Mouse (Mus musculus): Measurements from ENCODE around the gene Gna13. TPM values are rescaled to one million over a fixed set of nuclear protein-coding genes. Genes with fewer than 3 reads are reported as not detected.

Gna13 gene
- polyA plus RNA-seq, 1 experiment: 65.1 TPM

- Histone ChIP-seq H3K27ac (ENCODE audit: insufficient read depth, low read length) (no peak overlapping the region), H3K36me3 (ENCODE audit: control insufficient read depth, insufficient read depth, low read length, poor library complexity, severe bottlenecking) (peaks cover 24% of the 10 kb centered on the region), H3K27me3 (ENCODE audit: control insufficient read depth, insufficient read depth, low read length, poor library complexity, severe bottlenecking) (no peaks in the 10 kb centered on the region), H3K9me3 (replicated peaks; ENCODE audit: control insufficient read depth, insufficient read depth, low read length, poor library complexity, severe bottlenecking) (no peaks in the 10 kb centered on the region), H3K4me3 (ENCODE audit: low read depth, low read length) (no peak overlapping the region), H3K9ac (ENCODE audit: low read depth, poor library complexity, severe bottlenecking) (no peak overlapping the region), H3K4me1 (ENCODE audit: control insufficient read depth, insufficient read depth, low read length) (peaks cover 2% of the 10 kb centered on the region)
- TF ChIP-seq CTCF (IDR thresholded peaks at IDR 0.05; ENCODE audit: low read depth, low read length) (no peak), POLR2A (IDR thresholded peaks at IDR 0.05; ENCODE audit: insufficient read depth, low read length) (no peak)
Measured at GRCm38 (mm10) chr11:109395291-109395690, 32.7 kb downstream of the Gna13 start.

DNA sequence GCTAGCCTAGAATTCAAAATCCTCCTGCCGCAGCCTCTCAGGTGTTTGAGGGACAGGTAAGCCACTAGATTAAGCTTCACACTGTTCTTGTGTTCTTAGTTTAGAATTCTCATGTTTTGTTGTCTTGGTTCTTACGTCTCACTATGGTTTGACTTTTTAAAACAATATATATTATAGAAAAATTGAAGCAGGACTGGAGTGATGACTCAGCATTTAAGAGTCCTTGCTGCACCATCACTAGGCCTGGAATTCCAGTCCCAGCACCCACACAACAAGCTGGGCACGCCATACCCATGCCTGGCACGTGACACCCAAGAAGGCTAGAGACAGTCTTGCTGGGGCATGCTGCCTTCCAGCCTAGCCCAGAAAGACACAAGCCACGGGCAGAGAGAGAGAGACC is 43.8 kb downstream of the Gna13 start:
- TF ChIP-seq POLR2A (IDR thresholded peaks at IDR 0.05; ENCODE audit: insufficient read depth, low read length) (no peak), CTCF (IDR thresholded peaks at IDR 0.05; ENCODE audit: low read depth, low read length) (no peak), EP300 (IDR thresholded peaks at IDR 0.05; ENCODE audit: insufficient read depth, low read depth, low read length) (no peak)
- H3K36me3 ChIP-seq (ENCODE audit: control insufficient read depth, insufficient read depth, low read length, poor library complexity, severe bottlenecking): no peaks in the 10 kb centered on the region
- no peaks in the 10 kb centered on the region for H3K4me1 ChIP-seq (ENCODE audit: control insufficient read depth, insufficient read depth, low read length)
- no peak overlapping the region for H3K4me3 ChIP-seq (ENCODE audit: low read depth, low read length)
- H3K9me3 ChIP-seq (replicated peaks; ENCODE audit: control insufficient read depth, insufficient read depth, low read length, poor library complexity, severe bottlenecking): no peaks in the 10 kb centered on the region
- no peak overlapping the region for H3K9ac ChIP-seq (ENCODE audit: low read depth, poor library complexity, severe bottlenecking)
- H3K27me3 ChIP-seq (ENCODE audit: control insufficient read depth, insufficient read depth, low read length, poor library complexity, severe bottlenecking): no peaks in the 10 kb centered on the region
- H3K27ac ChIP-seq (ENCODE audit: insufficient read depth, low read length): no peak overlapping the region

- Histone ChIP-seq H3K27me3 (ENCODE audit: control insufficient read depth, insufficient read depth, low read length, poor library complexity, severe bottlenecking) (no peaks in the 10 kb centered on the region), H3K9me3 (replicated peaks; ENCODE audit: control insufficient read depth, insufficient read depth, low read length, poor library complexity, severe bottlenecking) (no peaks in the 10 kb centered on the region), H3K36me3 (ENCODE audit: control insufficient read depth, insufficient read depth, low read length, poor library complexity, severe bottlenecking) (no peaks in the 10 kb centered on the region), H3K4me3 (ENCODE audit: low read depth, low read length) (no peak overlapping the region), H3K27ac (ENCODE audit: insufficient read depth, low read length) (no peak overlapping the region), H3K4me1 (ENCODE audit: control insufficient read depth, insufficient read depth, low read length) (no peaks in the 10 kb centered on the region), H3K9ac (ENCODE audit: low read depth, poor library complexity, severe bottlenecking) (no peak overlapping the region)
- TF ChIP-seq POLR2A (IDR thresholded peaks at IDR 0.05; ENCODE audit: insufficient read depth, low read length): no peak
- TF ChIP-seq EP300 (IDR thresholded peaks at IDR 0.05; ENCODE audit: insufficient read depth, low read depth, low read length): no peak
- TF ChIP-seq CTCF (IDR thresholded peaks at IDR 0.05; ENCODE audit: low read depth, low read length): no peak
Measured at GRCm38 (mm10) chr11:109410197-109410980, 47.8 kb downstream of the Gna13 start.

DNA sequence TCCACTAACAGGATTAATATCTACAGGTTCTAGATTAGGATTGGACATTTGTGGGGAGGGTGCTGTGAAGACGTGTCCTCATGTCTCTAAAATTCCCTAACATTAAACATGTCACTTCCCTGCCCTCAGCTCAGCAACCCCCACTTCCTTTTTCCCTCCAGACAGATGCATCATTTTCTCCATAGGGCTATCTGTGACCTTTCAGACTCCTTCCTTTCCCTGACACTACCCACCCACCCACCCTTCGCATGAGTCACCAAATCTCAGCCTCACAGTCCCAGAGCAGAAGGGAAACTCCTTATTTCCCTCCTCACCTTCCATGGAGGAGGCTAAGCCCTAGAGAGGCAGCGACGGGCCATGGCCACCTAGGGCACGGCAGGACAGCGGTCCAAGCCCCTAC is 51.0 kb downstream of the Gna13 start, which contains the start of gene 9930022D16Rik:
Gene 9930022D16Rik (plus strand): TSS at position 301 of the 400 bp plus-strand sequence.
- no peaks in the 10 kb centered on the region for H3K36me3 ChIP-seq (ENCODE audit: control insufficient read depth, insufficient read depth, low read length, poor library complexity, severe bottlenecking)
- H3K4me1 ChIP-seq (ENCODE audit: control insufficient read depth, insufficient read depth, low read length): peaks cover 1% of the 10 kb centered on the region
- H3K27ac ChIP-seq (ENCODE audit: insufficient read depth, low read length): no peak within 1 kb of the TSS
- no peaks in the 10 kb centered on the region for H3K9me3 ChIP-seq (replicated peaks; ENCODE audit: control insufficient read depth, insufficient read depth, low read length, poor library complexity, severe bottlenecking)
- H3K4me3 ChIP-seq (ENCODE audit: low read depth, low read length): no peak within 1 kb of the TSS
- TF ChIP-seq CTCF (IDR thresholded peaks at IDR 0.05; ENCODE audit: low read depth, low read length): no peak
- H3K9ac ChIP-seq (ENCODE audit: low read depth, poor library complexity, severe bottlenecking): no peak within 1 kb of the TSS
- H3K27me3 ChIP-seq (ENCODE audit: control insufficient read depth, insufficient read depth, low read length, poor library complexity, severe bottlenecking): no peaks in the 10 kb centered on the region

- TF ChIP-seq POLR2A (IDR thresholded peaks at IDR 0.05; ENCODE audit: insufficient read depth, low read length): no peak
- TF ChIP-seq EP300 (IDR thresholded peaks at IDR 0.05; ENCODE audit: insufficient read depth, low read depth, low read length): no peak
- no peak for TF ChIP-seq CTCF (IDR thresholded peaks at IDR 0.05; ENCODE audit: low read depth, low read length)
- H3K4me3 ChIP-seq (ENCODE audit: low read depth, low read length): no peak overlapping the region
Measured at GRCm38 (mm10) chr11:109414802-109415201, 52.2 kb downstream of the Gna13 start.

DNA sequence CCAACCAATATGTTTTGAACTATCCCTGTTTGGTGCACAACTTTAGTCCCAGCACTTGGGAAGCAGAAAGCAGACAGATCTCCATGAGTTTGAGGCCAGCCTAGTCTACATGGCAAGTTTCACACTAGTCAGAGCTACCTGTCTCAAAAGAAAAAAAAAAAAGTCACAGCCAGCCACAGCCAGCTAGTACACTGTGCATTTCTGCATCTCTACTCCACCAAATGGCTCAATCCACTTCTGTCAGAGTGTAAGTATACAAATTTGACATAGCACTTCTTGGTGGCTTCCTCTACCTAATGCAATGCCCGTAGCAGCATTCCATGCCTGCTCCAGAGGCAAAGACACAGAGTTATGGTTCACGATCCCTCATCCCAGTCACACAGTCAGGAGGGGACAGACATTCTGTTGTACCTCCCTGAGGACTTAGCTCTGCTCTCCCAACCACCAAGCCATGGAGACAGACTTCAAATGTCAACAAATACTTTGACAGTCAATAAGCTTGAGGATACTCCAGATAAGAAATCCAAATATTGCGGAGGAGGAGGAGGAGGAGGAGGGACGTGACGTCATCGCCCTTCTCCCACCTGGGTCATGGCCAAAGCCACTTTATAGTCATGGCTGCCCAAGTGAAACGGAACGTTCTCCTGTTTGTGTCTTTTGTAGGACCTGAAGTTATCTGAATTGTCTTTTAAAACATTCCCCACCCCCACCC is 54.2 kb downstream of the Gna13 start:
- H3K4me1 ChIP-seq (ENCODE audit: control insufficient read depth, insufficient read depth, low read length): peaks cover 1% of the 10 kb centered on the region
- no peaks in the 10 kb centered on the region for H3K9me3 ChIP-seq (replicated peaks; ENCODE audit: control insufficient read depth, insufficient read depth, low read length, poor library complexity, severe bottlenecking)
- no peak overlapping the region for H3K27ac ChIP-seq (ENCODE audit: insufficient read depth, low read length)
- no peaks in the 10 kb centered on the region for H3K36me3 ChIP-seq (ENCODE audit: control insufficient read depth, insufficient read depth, low read length, poor library complexity, severe bottlenecking)
- TF ChIP-seq EP300 (IDR thresholded peaks at IDR 0.05; ENCODE audit: insufficient read depth, low read depth, low read length) (no peak), POLR2A (IDR thresholded peaks at IDR 0.05; ENCODE audit: insufficient read depth, low read length) (no peak), CTCF (IDR thresholded peaks at IDR 0.05; ENCODE audit: low read depth, low read length) (no peak)
- no peaks in the 10 kb centered on the region for H3K27me3 ChIP-seq (ENCODE audit: control insufficient read depth, insufficient read depth, low read length, poor library complexity, severe bottlenecking)
- H3K9ac ChIP-seq (ENCODE audit: low read depth, poor library complexity, severe bottlenecking): no peak overlapping the region
- no peak overlapping the region for H3K4me3 ChIP-seq (ENCODE audit: low read depth, low read length)

More at GRCm38 (mm10) chr11:109414802-109415201, 52.2 kb downstream of the Gna13 start:
- peaks cover 1% of the 10 kb centered on the region for H3K4me1 ChIP-seq (ENCODE audit: control insufficient read depth, insufficient read depth, low read length)
- H3K27ac ChIP-seq (ENCODE audit: insufficient read depth, low read length): no peak overlapping the region
- no peaks in the 10 kb centered on the region for H3K36me3 ChIP-seq (ENCODE audit: control insufficient read depth, insufficient read depth, low read length, poor library complexity, severe bottlenecking)
- no peak overlapping the region for H3K9ac ChIP-seq (ENCODE audit: low read depth, poor library complexity, severe bottlenecking)
- H3K27me3 ChIP-seq (ENCODE audit: control insufficient read depth, insufficient read depth, low read length, poor library complexity, severe bottlenecking): no peaks in the 10 kb centered on the region
- H3K9me3 ChIP-seq (replicated peaks; ENCODE audit: control insufficient read depth, insufficient read depth, low read length, poor library complexity, severe bottlenecking): no peaks in the 10 kb centered on the region
